Mouse (Mus musculus): Measurements from ENCODE around the gene Nmt1.

DNA sequence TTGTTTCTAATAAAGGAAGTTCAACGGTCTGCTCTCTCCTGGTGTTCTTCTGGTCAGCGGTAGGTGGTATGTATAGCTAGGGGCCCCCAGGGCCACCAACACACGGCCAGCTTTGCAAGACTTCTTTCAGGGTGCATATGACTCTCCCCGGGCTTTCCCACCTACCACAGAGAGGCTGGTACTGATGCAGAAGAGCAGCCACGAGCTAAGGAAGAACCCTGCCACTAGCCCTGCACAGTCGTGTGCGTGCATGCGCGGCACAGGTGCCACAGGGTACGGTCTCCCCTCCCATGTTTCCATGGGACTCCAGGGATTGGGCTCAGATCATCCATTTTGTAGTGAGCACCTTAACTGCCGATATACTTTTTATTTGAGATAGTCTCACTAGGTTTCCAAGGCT lies 40.9 kb downstream of the Nmt1 start:
- TF ChIP-seq CTCF (IDR thresholded peaks at IDR 0.05) (no peak), EP300 (IDR thresholded peaks at IDR 0.05) (no peak)
